Mouse (Mus musculus): ENCODE results near the gene Slc25a36.

- TF ChIP-seq CTCF (IDR thresholded peaks at IDR 0.05; ENCODE audit: extremely low read depth, insufficient read depth, insufficient read length, insufficient replicate concordance): no peak
- peak; percentile 36; the same call in 1 of the 2 replicates for TF ChIP-seq POLR2A (IDR thresholded peaks at IDR 0.05; ENCODE audit: low read depth, low read length)
Measured at GRCm38 (mm10) chr9:97110571-97111390, at the start of gene Slc25a36.
